In the genomic region with DNA sequence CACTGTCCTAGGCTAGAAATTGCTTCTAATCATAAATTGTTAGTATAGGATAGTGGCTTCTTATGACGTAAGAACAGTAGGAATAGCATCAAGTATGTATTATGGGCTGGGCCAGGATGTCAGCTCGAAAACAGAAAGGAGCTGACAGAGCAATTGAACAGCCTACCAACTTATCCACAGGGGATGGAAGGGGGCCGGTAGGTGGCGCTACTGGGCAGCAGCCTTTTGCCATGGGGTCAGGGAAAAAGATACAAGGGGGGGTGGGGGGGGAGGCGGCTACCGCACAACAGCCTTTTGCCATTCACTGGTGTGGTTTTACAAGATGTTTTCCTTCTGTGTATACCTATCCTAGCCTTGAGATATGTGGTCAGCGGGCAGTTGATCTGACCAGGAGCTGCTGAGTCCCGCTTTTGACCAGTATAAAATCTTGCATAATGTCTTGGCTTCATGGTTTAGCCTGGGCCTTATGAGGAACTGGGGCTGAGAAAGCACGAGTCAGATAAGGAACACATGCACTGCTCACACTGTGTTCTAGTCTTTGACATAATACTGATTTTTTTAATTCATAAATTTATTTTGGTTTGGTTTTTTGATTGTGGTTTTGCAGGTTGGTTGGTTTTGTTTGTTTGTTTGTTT, we compare ENCODE assay signal across 10 mouse cellular contexts. TPM values are rescaled to one million over a fixed set of nuclear protein-coding genes. Genes with fewer than 3 reads are reported as not detected.
DNase-seq lines count a peak whose midpoint lies in the region; ATAC-seq and TF ChIP-seq lines count a peak whose summit lies in the region.
"Had no signal": no experiment of that assay in that cellular context is flagged by ENCODE, and none has a peak within 500 bp of the region (broad histone marks: within the 10 kb centered on the region; RNA-seq: fewer than 3 reads in every experiment).

No protein-coding gene starts in this region.

- H3K4me3 ChIP-seq in liver, adult 2 months (ENCODE audit: insufficient read depth, low read depth, low read length): no peak overlapping the region
- H3K4me3 ChIP-seq in liver, embryonic 12.5 days: no peak overlapping the region
- no peak overlapping the region for H3K4me3 ChIP-seq in testis, adult 2 months (ENCODE audit: control insufficient read depth, low read depth, low read length)
- H3K4me3 ChIP-seq: lung, embryonic 15.5 days had no signal

- H3K79me2 ChIP-seq in liver, adult 2 months (ENCODE audit: control insufficient read depth, insufficient read depth, low read length): no peaks in the 10 kb centered on the region

- H3K36me3 ChIP-seq in liver, adult 2 months (ENCODE audit: control insufficient read depth, insufficient read depth, low read length): no peaks in the 10 kb centered on the region
- no peaks in the 10 kb centered on the region for H3K36me3 ChIP-seq in liver, embryonic 12.5 days
- no peaks in the 10 kb centered on the region for H3K36me3 ChIP-seq in testis, adult 2 months (ENCODE audit: control insufficient read depth, insufficient read depth, low read length)
- H3K36me3 ChIP-seq: lung, embryonic 15.5 days had no signal

- no peak overlapping the region for H3K27ac ChIP-seq in liver, adult 2 months (replicated peaks; ENCODE audit: insufficient read depth, low read depth, low read length)
- H3K27ac ChIP-seq in liver, embryonic 12.5 days: no peak overlapping the region
- no peak overlapping the region for H3K27ac ChIP-seq in testis, adult 2 months (ENCODE audit: control insufficient read depth, insufficient read depth, low read depth, low read length)
- H3K27ac ChIP-seq: lung, embryonic 15.5 days had no signal

- ATAC-seq in liver, embryonic 12.5 days: no peak

- WGBS in liver, adult 2 months: 53% methylated on average over 9 of the region's 9 CpGs
- 21% methylated on average over 9 of the region's 9 CpGs for WGBS in liver, embryonic 12.5 days (ENCODE audit: insufficient replicate concordance)

- no peaks in the 10 kb centered on the region for H3K27me3 ChIP-seq in liver, adult 2 months (ENCODE audit: control insufficient read depth, insufficient read depth, low read length)
- 0 out of 2 replicates have a peak, but pooled peaks cover 1% of the 10 kb centered on the region for H3K27me3 ChIP-seq in liver, embryonic 12.5 days (replicated peaks)
- H3K27me3 ChIP-seq in testis, adult 2 months (ENCODE audit: control insufficient read depth, insufficient read depth, low read length): no peaks in the 10 kb centered on the region
- H3K27me3 ChIP-seq: lung, embryonic 15.5 days had no signal

- H3K4me2 ChIP-seq in liver, embryonic 12.5 days: no peak overlapping the region
- H3K4me2 ChIP-seq: lung, embryonic 15.5 days had no signal

- TF ChIP-seq POLR2A in liver, adult 2 months (IDR thresholded peaks at IDR 0.05; ENCODE audit: extremely low read depth, insufficient read depth, low read length): no peak
- TF ChIP-seq POLR2A in testis, adult 2 months (IDR thresholded peaks at IDR 0.05; ENCODE audit: control insufficient read depth, low read depth, low read length): no peak

- TF ChIP-seq CTCF in liver, adult 2 months (IDR thresholded peaks at IDR 0.05; ENCODE audit: low read depth, low read length): peak; percentile 57
- TF ChIP-seq CTCF in testis, adult 2 months (IDR thresholded peaks at IDR 0.05; ENCODE audit: control insufficient read depth, insufficient read depth, insufficient replicate concordance, low read depth, low read length): peak; percentile 53; the same call in 1 of the 2 replicates

- H3K9me3 ChIP-seq in liver, embryonic 12.5 days (replicated peaks): no peaks in the 10 kb centered on the region
- H3K9me3 ChIP-seq: lung, embryonic 15.5 days had no signal

- H3K9ac ChIP-seq in liver, adult 2 months (ENCODE audit: low read depth, low read length): no peak overlapping the region
- no peak overlapping the region for H3K9ac ChIP-seq in liver, embryonic 12.5 days
- H3K9ac ChIP-seq: lung, embryonic 15.5 days had no signal

- no peaks in the 10 kb centered on the region for H3K4me1 ChIP-seq in liver, adult 2 months (ENCODE audit: control insufficient read depth, insufficient read depth, low read length)
- no peaks in the 10 kb centered on the region for H3K4me1 ChIP-seq in liver, embryonic 12.5 days
- H3K4me1 ChIP-seq in testis, adult 2 months (ENCODE audit: control insufficient read depth, insufficient read depth, low read length): no peaks in the 10 kb centered on the region
- H3K4me1 ChIP-seq: lung, embryonic 15.5 days had no signal

- peak; percentile 29 to 69 for DNase-seq in cerebellum, postnatal 14 days
- DNase-seq in cerebellum, adult 8-10 months: no peak
- DNase-seq in liver, adult 2 months (ENCODE audit: extremely low read depth, low read depth, low spot score): peak; percentile 1
- peak; percentile 77 for DNase-seq in adrenal gland, postnatal 10 days
- peak; percentile 55 to 62 for DNase-seq in kidney, postnatal 25 days
- DNase-seq in frontal cortex, postnatal 25 days (ENCODE audit: low spot score in 2 of 2): no peak

RNA-seq across cellular contexts. Expression of gene Alpi, which starts 10.4 kb away (rescaled TPM):
- not detected in 2 replicates for total RNA-seq in liver, adult 2 months (2014; rRNA removed)
- polyA plus RNA-seq in liver, adult 2 months (2012; rRNA removed): 0.05 TPM in 1 of 2 replicates, not detected in the other
- not detected in 2 replicates for polyA plus RNA-seq in liver, embryonic 12.5 days (2016; fragmentation: Nextera tagmentation; extraction: Ambion mirVana)
- total RNA-seq in adrenal gland, postnatal 10 days (2021): not detected
- 0.17 and 0.19 TPM in 2 replicates for polyA plus RNA-seq in testis, adult 2 months (2012; rRNA removed)
- total RNA-seq: gastrocnemius, postnatal 4 days had no signal

RNA-seq across cellular contexts. Expression of gene Akp3, which starts 12.9 kb away (rescaled TPM):
- total RNA-seq in liver, adult 2 months (2014; rRNA removed): not detected in 2 replicates
- polyA plus RNA-seq in liver, adult 2 months (2012; rRNA removed): not detected in 2 replicates
- polyA plus RNA-seq in liver, embryonic 12.5 days (2016; fragmentation: Nextera tagmentation; extraction: Ambion mirVana): not detected in 2 replicates
- not detected for total RNA-seq in adrenal gland, postnatal 10 days (2021)
- 1.5 and 1.7 TPM in 2 replicates for polyA plus RNA-seq in testis, adult 2 months (2012; rRNA removed)
- total RNA-seq: gastrocnemius, postnatal 4 days had no signal
- polyA plus RNA-seq: lung, embryonic 15.5 days had no signal

RNA-seq across cellular contexts. Expression of gene Alppl2, which starts 22.1 kb away (rescaled TPM):
- total RNA-seq in liver, adult 2 months (2014; rRNA removed): not detected in 2 replicates
- polyA plus RNA-seq in liver, adult 2 months (2012; rRNA removed): not detected in 2 replicates
- polyA plus RNA-seq in liver, embryonic 12.5 days (2016; fragmentation: Nextera tagmentation; extraction: Ambion mirVana): 0.14 TPM in 1 of 2 replicates, not detected in the other
- not detected for total RNA-seq in adrenal gland, postnatal 10 days (2021)
- 2.2 and 3.6 TPM in 2 replicates for polyA plus RNA-seq in testis, adult 2 months (2012; rRNA removed)
- total RNA-seq: gastrocnemius, postnatal 4 days had no signal
- polyA plus RNA-seq: lung, embryonic 15.5 days had no signal

RNA-seq across cellular contexts. Expression of gene Ecel1, which starts 44.5 kb away (rescaled TPM):
- not detected in 2 replicates for total RNA-seq in liver, adult 2 months (2014; rRNA removed)
- polyA plus RNA-seq in liver, adult 2 months (2012; rRNA removed): 0.02 TPM in 1 of 2 replicates, not detected in the other
- 0.12 and 0.35 TPM in 2 replicates for polyA plus RNA-seq in liver, embryonic 12.5 days (2016; fragmentation: Nextera tagmentation; extraction: Ambion mirVana)
- 10 to 100 TPM in 1 of 2 experiments, 1 to 10 TPM in 1; 2.4 to 10.1 TPM for total RNA-seq in adrenal gland, postnatal 10 days (2021)
- 5.8 and 6.8 TPM in 2 replicates for polyA plus RNA-seq in testis, adult 2 months (2012; rRNA removed)

Comparison
In these comparisons a context has a peak if more than half of its experiments do, and no peak if none do; other contexts are left out.
1. DNase-seq: peak in cerebellum, postnatal 14 days (2 of 2), liver, adult 2 months (single experiment), adrenal gland, postnatal 10 days (single experiment) and kidney, postnatal 25 days (2 of 2); none in cerebellum, adult 8-10 months (single experiment) and frontal cortex, postnatal 25 days (0 of 2).